Mouse (Mus musculus): ENCODE data around the gene Mrps18c. TPM values are rescaled to one million over a fixed set of nuclear protein-coding genes. Genes with fewer than 3 reads are reported as not detected.

The Mrps18c gene
- 160 and 162 TPM in 2 replicates for polyA plus RNA-seq (2015; fragmentation: Nextera tagmentation; extraction: Ambion mirVana)

GRCm38 (mm10) chr5:100798165-100798860, at the start of gene Mrps18c, which contains the start of gene Helq:
Gene Mrps18c, plus strand, starts transcription at chr5:100798627.
Gene Helq, minus strand, starts transcription at chr5:100798598.

DNA sequence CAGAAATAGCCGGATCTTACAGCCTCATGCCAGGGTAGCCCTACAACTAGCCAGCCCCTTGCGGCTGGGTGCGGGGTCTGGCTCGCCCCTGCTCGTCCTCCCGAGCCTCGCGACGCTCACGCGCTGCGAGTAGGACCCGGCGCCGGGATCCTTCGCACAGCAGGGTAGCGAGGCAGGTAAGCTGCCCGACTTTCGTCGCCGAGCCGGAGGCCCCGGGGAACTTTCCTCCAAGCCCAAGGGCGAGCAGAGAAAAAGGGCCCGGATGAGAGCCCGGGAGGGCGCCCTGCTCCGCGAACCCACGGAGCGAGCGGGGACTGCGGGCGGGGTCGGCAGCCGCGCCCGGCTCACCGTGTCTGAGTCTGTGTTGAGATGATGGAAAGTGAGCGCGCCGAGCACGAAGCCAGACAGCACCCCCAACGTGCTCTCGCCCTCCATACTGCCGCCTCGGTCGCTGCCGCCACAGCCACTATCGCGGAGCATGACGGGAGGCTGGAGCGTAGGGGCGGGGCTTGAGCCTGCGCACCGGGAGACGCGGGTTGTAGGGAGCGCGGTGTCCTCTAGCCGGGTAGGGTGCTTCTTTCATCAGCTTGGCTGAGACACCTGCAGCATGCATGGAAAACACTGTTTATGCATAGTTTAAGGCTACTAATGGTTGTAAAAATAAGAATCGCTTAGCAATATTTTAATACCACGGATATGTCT, 22.2 kb downstream of the Mrps18c start, which contains the start of gene Abraxas1:
Gene Abraxas1 (minus strand): TSS at position 483 of the 702 bp plus-strand sequence.

GRCm38 (mm10) chr5:100845485-100845847, 47.0 kb downstream of the Mrps18c start, which contains the start of gene Gpat3:
Gene Gpat3, plus strand, starts transcription at chr5:100845713.

Other genes starting within 250 kb of the Mrps18c start
- gene Plac8, start 226.4 kb upstream of the Mrps18c start, polyA plus RNA-seq (2015; fragmentation: Nextera tagmentation; extraction: Ambion mirVana): 108 and 113 TPM in 2 replicates
- 41.8 and 43.7 TPM in 2 replicates for gene Coq2, start 123.5 kb upstream of the Mrps18c start, polyA plus RNA-seq (2015; fragmentation: Nextera tagmentation; extraction: Ambion mirVana)
- gene Hpse, start 78.9 kb upstream of the Mrps18c start, polyA plus RNA-seq (2015; fragmentation: Nextera tagmentation; extraction: Ambion mirVana): 7.6 and 7.9 TPM in 2 replicates
- gene Helq, start within 50 bp of the Mrps18c start, polyA plus RNA-seq (2015; fragmentation: Nextera tagmentation; extraction: Ambion mirVana): 4.1 and 6.5 TPM in 2 replicates
- 14.0 and 14.8 TPM in 2 replicates for gene Abraxas1, start 22.3 kb downstream of the Mrps18c start, polyA plus RNA-seq (2015; fragmentation: Nextera tagmentation; extraction: Ambion mirVana)
- gene Gpat3, start 47.1 kb downstream of the Mrps18c start, polyA plus RNA-seq (2015; fragmentation: Nextera tagmentation; extraction: Ambion mirVana): 13.7 and 15.0 TPM in 2 replicates

All from urinary bladder, postnatal 0 days (tissue).